Comparison of ENCODE assay signal across 8 mouse cellular contexts in the genomic region with DNA sequence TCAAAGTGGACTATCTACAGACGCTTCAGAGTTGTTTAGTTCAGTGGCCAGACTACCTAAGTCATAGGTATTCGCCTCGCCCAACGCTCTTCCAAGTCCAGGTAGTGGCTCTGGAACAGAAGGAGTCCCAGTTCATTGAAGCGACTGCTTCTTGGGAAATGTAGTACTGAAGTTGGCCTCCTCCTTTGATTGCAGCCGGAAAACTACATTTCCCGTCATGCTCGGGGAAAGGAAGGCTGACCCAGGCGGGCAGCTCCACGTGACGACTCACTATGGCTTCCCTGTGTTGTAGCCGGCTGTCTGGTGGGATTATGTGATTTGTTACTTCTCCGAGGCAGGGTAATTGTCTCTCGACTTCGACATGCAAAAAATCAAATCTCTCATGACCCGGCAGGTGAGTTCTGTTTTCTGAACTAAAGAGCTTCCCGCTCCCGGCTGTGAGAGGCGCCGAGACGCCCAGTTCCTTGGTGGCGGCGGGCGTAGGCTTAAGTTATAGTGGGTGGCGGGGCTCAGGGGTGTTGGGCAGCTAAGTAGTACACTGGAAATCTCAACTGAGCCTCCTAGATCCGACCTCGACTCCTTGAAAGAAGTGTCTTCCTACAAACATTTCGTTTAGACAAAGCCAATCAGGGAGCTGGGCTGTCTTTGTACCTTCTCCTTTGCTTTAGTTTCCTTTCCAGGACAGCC. TPM values are rescaled to one million over a fixed set of nuclear protein-coding genes. Genes with fewer than 3 reads are reported as not detected.
DNase-seq lines count a peak whose midpoint lies in the region; ATAC-seq and TF ChIP-seq lines count a peak whose summit lies in the region.

Hepacam2 (minus strand) TSS at position 137 of the 687 bp plus-strand sequence.
Vps50 (plus strand) TSS at position 221 of the 687 bp plus-strand sequence.

- no peaks in the 10 kb centered on the region; a peak in 1 of 4 replicates for H3K27me3 ChIP-seq in MEL (ENCODE audit: control insufficient read depth in 1 of 2, insufficient read depth in 2 of 2, low read length in 2 of 2)
- H3K27me3 ChIP-seq in cerebellum, adult 2 months (ENCODE audit: control insufficient read depth, insufficient read depth, low read length), result no peaks in the 10 kb centered on the region
- H3K27me3 ChIP-seq in forebrain, postnatal 0 days (ENCODE audit: insufficient read depth, low read length), result no peaks in the 10 kb centered on the region
- H3K27me3 ChIP-seq in lung, embryonic 15.5 days, result no peaks in the 10 kb centered on the region

- H3K9me3 ChIP-seq in MEL (replicated peaks; ENCODE audit: insufficient read depth, low read length), result no peaks in the 10 kb centered on the region
- H3K9me3 ChIP-seq in forebrain, postnatal 0 days (ENCODE audit: low read length), result no peaks in the 10 kb centered on the region
- no peaks in the 10 kb centered on the region for H3K9me3 ChIP-seq in lung, embryonic 15.5 days

- WGBS in cerebellum, adult 2 months, result under 1% methylated on average over 28 of the region's 28 CpGs
- WGBS in forebrain, postnatal 0 days, result under 1% methylated on average over 28 of the region's 28 CpGs
- under 1% methylated on average over 28 of the region's 28 CpGs for WGBS in lung, embryonic 15.5 days

- peak; percentile 92 for DNase-seq in MEL (ENCODE audit: low read depth, low spot score)
- DNase-seq in cerebellum, adult 2 months, result peak; percentile 88 to 93
- DNase-seq in forebrain, postnatal 0 days, result peak; percentile 95
- DNase-seq in heart, postnatal 4 days, result peak; percentile 88
- peak; percentile 89 to 94 for DNase-seq in layer of hippocampus, adult 8-10 months (ENCODE audit: low spot score in 2 of 2)
- DNase-seq in ovary, adult 18-20 months (ENCODE audit: low spot score), result peak; percentile 84
- peak; percentile 91 for DNase-seq in thymus, postnatal 0 days (ENCODE audit: low spot score)

- H3K4me2 ChIP-seq in forebrain, postnatal 0 days (ENCODE audit: low read depth), result peak within 1 kb of the TSS; percentile 60
- H3K4me2 ChIP-seq in lung, embryonic 15.5 days, result peak within 1 kb of the TSS; percentile 85

- no peak for TF ChIP-seq EP300 in MEL (IDR thresholded peaks at IDR 0.05; ENCODE audit: low read depth in 1 of 2, low read length in 2 of 2)

- peaks cover 0 to 12% of the 10 kb centered on the region in 2 experiments; a peak in 2 of 4 replicates for H3K36me3 ChIP-seq in MEL (ENCODE audit: control insufficient read depth in 1 of 2, insufficient read depth in 2 of 2, low read length in 2 of 2)
- H3K36me3 ChIP-seq in forebrain, postnatal 0 days (ENCODE audit: insufficient read depth), result no peaks in the 10 kb centered on the region
- H3K36me3 ChIP-seq in lung, embryonic 15.5 days, result no peaks in the 10 kb centered on the region

- TF ChIP-seq RAD21 in MEL (IDR thresholded peaks at IDR 0.05; ENCODE audit: low read depth, low read length), result no peak

- peak; percentile 100 for ATAC-seq in forebrain, postnatal 0 days
- peak; percentile 99 for ATAC-seq in lung, embryonic 15.5 days (ENCODE audit: borderline replicate concordance, extremely low read depth, low FRiP score, low TSS enrichment)

- no peak within 1 kb of the TSS for H3K27ac ChIP-seq in MEL (ENCODE audit: control insufficient read depth, low read depth, low read length)
- no peak within 1 kb of the TSS for H3K27ac ChIP-seq in cerebellum, adult 2 months (ENCODE audit: insufficient read depth, low read length)
- H3K27ac ChIP-seq in forebrain, postnatal 0 days (ENCODE audit: low read depth, low read length), result 0 out of 2 replicates have a peak within 1 kb of the TSS, but pooled peaks have one; percentile 46
- H3K27ac ChIP-seq in lung, embryonic 15.5 days, result no peak within 1 kb of the TSS

- peak; percentile 40 to 74; a peak in 3 of 4 replicates for TF ChIP-seq POLR2A in MEL (IDR thresholded peaks at IDR 0.05; ENCODE audit: control insufficient read depth in 1 of 2, insufficient read depth in 1 of 2, low read depth in 1 of 2, low read length in 2 of 2, poor library complexity in 1 of 2)
- peak; percentile 58; the same call in 1 of the 2 replicates for TF ChIP-seq POLR2A in cerebellum, adult 2 months (IDR thresholded peaks at IDR 0.05; ENCODE audit: borderline replicate concordance, insufficient read depth, low read length)

- no peak for TF ChIP-seq CTCF in MEL (IDR thresholded peaks at IDR 0.05 in 2 of 3, conservative IDR thresholded peaks at IDR 0.05 in 1 of 3; ENCODE audit: control insufficient read depth in 1 of 3, insufficient read depth in 1 of 3, low read depth in 2 of 3, low read length in 3 of 3, poor library complexity in 1 of 3, severe bottlenecking in 1 of 3)
- no peak for TF ChIP-seq CTCF in cerebellum, adult 2 months (IDR thresholded peaks at IDR 0.05; ENCODE audit: borderline replicate concordance, insufficient read depth, low read depth, low read length)
- TF ChIP-seq CTCF in forebrain, postnatal 0 days (IDR thresholded peaks at IDR 0.05; ENCODE audit: low read depth), result no peak

- H3K9ac ChIP-seq in MEL (ENCODE audit: control insufficient read depth, low read depth, low read length, poor library complexity, severe bottlenecking), result peak within 1 kb of the TSS; percentile 78
- H3K9ac ChIP-seq in forebrain, postnatal 0 days, result peak within 1 kb of the TSS; percentile 70
- H3K9ac ChIP-seq in lung, embryonic 15.5 days, result peak within 1 kb of the TSS; percentile 50

- peak within 1 kb of the TSS; percentile 73 to 88 for H3K4me3 ChIP-seq in MEL (ENCODE audit: control insufficient read depth in 1 of 2, insufficient read depth in 1 of 2, low read depth in 2 of 2, low read length in 2 of 2)
- H3K4me3 ChIP-seq in cerebellum, adult 2 months (replicated peaks; ENCODE audit: insufficient read depth, low read depth, low read length), result peak within 1 kb of the TSS; percentile 86
- peak within 1 kb of the TSS; percentile 75 for H3K4me3 ChIP-seq in forebrain, postnatal 0 days (ENCODE audit: low read depth, low read length)
- peak within 1 kb of the TSS; percentile 78 for H3K4me3 ChIP-seq in lung, embryonic 15.5 days

- H3K79me2 ChIP-seq in MEL (ENCODE audit: control insufficient read depth, insufficient read depth, low read length, poor library complexity), result peaks cover 25% of the 10 kb centered on the region

- peaks cover 0 to 2% of the 10 kb centered on the region in 2 experiments; a peak in 2 of 4 replicates for H3K4me1 ChIP-seq in MEL (ENCODE audit: control insufficient read depth in 1 of 2, insufficient read depth in 2 of 2, low read length in 2 of 2)
- H3K4me1 ChIP-seq in cerebellum, adult 2 months (ENCODE audit: control insufficient read depth, insufficient read depth, low read length), result no peaks in the 10 kb centered on the region
- H3K4me1 ChIP-seq in forebrain, postnatal 0 days (ENCODE audit: insufficient read depth), result peaks cover 3% of the 10 kb centered on the region; the same call in 1 of the 2 replicates
- H3K4me1 ChIP-seq in lung, embryonic 15.5 days, result peaks cover 6% of the 10 kb centered on the region

TF ChIP-seq in MEL, 35 proteins besides CTCF, POLR2A, EP300 and RAD21 (continues in another document):
- TF ChIP-seq UBTF (IDR thresholded peaks at IDR 0.05; ENCODE audit: borderline replicate concordance, insufficient read depth, low read depth, low read length) (no peak), MYC (IDR thresholded peaks at IDR 0.05; ENCODE audit: low read depth, low read length) (peak; percentile 95), SIN3A (IDR thresholded peaks at IDR 0.05; ENCODE audit: low read length) (peak; percentile 97), MXI1 (IDR thresholded peaks at IDR 0.05; ENCODE audit: low read depth, low read length) (peak; percentile 96), NELFE (IDR thresholded peaks at IDR 0.05; ENCODE audit: low read depth, low read length) (peak; percentile 71), RCOR1 (IDR thresholded peaks at IDR 0.05; ENCODE audit: low read depth, low read length) (no peak), MAFK (IDR thresholded peaks at IDR 0.05; ENCODE audit: borderline replicate concordance, low read depth, low read length) (no peak), GATA1 (IDR thresholded peaks at IDR 0.05; ENCODE audit: low read depth, low read length) (no peak), ZMIZ1 (IDR thresholded peaks at IDR 0.05; ENCODE audit: low read depth, low read length) (no peak), HCFC1 (IDR thresholded peaks at IDR 0.05; ENCODE audit: low read depth, low read length) (peak; percentile 100), SMC3 (IDR thresholded peaks at IDR 0.05; ENCODE audit: low read depth, low read length) (no peak), ELF1 (IDR thresholded peaks at IDR 0.05; ENCODE audit: low read depth, low read length) (peak; percentile 61; the same call in 1 of the 2 replicates), ZKSCAN1 (IDR thresholded peaks at IDR 0.05; ENCODE audit: low read depth, low read length) (no peak), KAT2A (conservative IDR thresholded peaks at IDR 0.05; ENCODE audit: low read depth, low read length) (peak; percentile 95), ZC3H11A (IDR thresholded peaks at IDR 0.05; ENCODE audit: low read depth, low read length) (no peak)

RNA-seq across cellular contexts. Expression of gene Hepacam2, which starts in this region (rescaled TPM):
- total RNA-seq in MEL (2012; rRNA removed), result not detected in 2 replicates
- polyA plus RNA-seq in MEL (2012; ENCODE audit: insufficient read depth in 1 of 2, insufficient read length in 2 of 2, low read depth in 1 of 2, low replicate concordance in 2 of 2, missing spikeins in 1 of 2), result under 1 TPM in 1 of 2 experiments, not detected in 1; 0.11 TPM
- 0.33 and 0.70 TPM in 2 replicates for polyA plus RNA-seq in cerebellum, adult 2 months (2012; rRNA removed)
- total RNA-seq in forebrain, postnatal 0 days (2014; rRNA removed), result 0.19 and 0.62 TPM in 2 replicates
- polyA plus RNA-seq in forebrain, postnatal 0 days (2015; fragmentation: Nextera tagmentation; extraction: Ambion mirVana), result 0.60 and 0.79 TPM in 2 replicates
- under 1 TPM in 1 of 2 experiments, not detected in 1; 0.14 TPM for total RNA-seq in heart, postnatal 4 days (2021)
- under 1 TPM; 0.19 to 0.73 (median 0.36) TPM for total RNA-seq in layer of hippocampus, adult 8-10 months (2022)
- polyA plus RNA-seq in lung, embryonic 15.5 days (2015; fragmentation: Nextera tagmentation; extraction: Ambion mirVana), result 0.30 and 0.51 TPM in 2 replicates
- polyA plus RNA-seq in thymus, postnatal 0 days (2015; fragmentation: Nextera tagmentation; extraction: Ambion mirVana), result 0.93 and 0.94 TPM in 2 replicates

RNA-seq across cellular contexts. Expression of gene Vps50, which starts in this region (rescaled TPM):
- 20.2 and 21.2 TPM in 2 replicates for total RNA-seq in MEL (2012; rRNA removed)
- 10 to 100 TPM in 1 of 2 experiments, not detected in 1; 13.5 TPM for polyA plus RNA-seq in MEL (2012; ENCODE audit: insufficient read depth in 1 of 2, insufficient read length in 2 of 2, low read depth in 1 of 2, low replicate concordance in 2 of 2, missing spikeins in 1 of 2)
- polyA plus RNA-seq in cerebellum, adult 2 months (2012; rRNA removed), result 28.1 and 29.2 TPM in 2 replicates
- total RNA-seq in forebrain, postnatal 0 days (2014; rRNA removed), result 62.6 and 68.4 TPM in 2 replicates
- polyA plus RNA-seq in forebrain, postnatal 0 days (2015; fragmentation: Nextera tagmentation; extraction: Ambion mirVana), result 41.2 and 44.2 TPM in 2 replicates
- total RNA-seq in heart, postnatal 4 days (2021), result 10 to 100 TPM; 15.0 to 18.7 TPM
- 10 to 100 TPM; 51.0 to 57.7 (median 54.3) TPM for total RNA-seq in layer of hippocampus, adult 8-10 months (2022)
- 27.0 and 28.2 TPM in 2 replicates for polyA plus RNA-seq in lung, embryonic 15.5 days (2015; fragmentation: Nextera tagmentation; extraction: Ambion mirVana)
- polyA plus RNA-seq in thymus, postnatal 0 days (2015; fragmentation: Nextera tagmentation; extraction: Ambion mirVana), result 18.0 and 18.9 TPM in 2 replicates
